Mouse (Mus musculus) liver, embryonic 11.5 days (tissue): ENCODE data around the gene Dph5. TPM values are rescaled to one million over a fixed set of nuclear protein-coding genes. Genes with fewer than 3 reads are reported as not detected.
A peak's percentile ranks its signal among the peaks of the same experiment; 100 is the strongest.
"Not testable (repeated sequence)": the region's sequence is repeated elsewhere in the genome, so short reads cannot be mapped to it uniquely, and the experiment has no call there.

Experiments used
- ATAC-seq: fragments of 200-750 bp; cut with Nextera tagmentation; replicated peaks from 2 replicates; pipeline ENCODE4 v1.8.0; 2017; ENCODE audit warnings: moderate number of reproducible peaks, mild to moderate bottlenecking, moderate TSS enrichment, moderate library complexity; ENCODE audit not compliant: low FRiP score
- DNase-seq: peaks from one replicate; pipeline ENCODE4 v3.0.0-alpha.2; 2017; ENCODE audit warnings: low spot score
- H3K27ac ChIP-seq: fragments of 300-500 bp; sonication (generic); 2 replicates; pipeline ENCODE4 v1.5.1; 2014; ENCODE audit warnings: mild to moderate bottlenecking, low read depth, low read length, control low read depth
- H3K27me3 ChIP-seq: fragments of 300-500 bp; sonication (generic); replicated peaks from 2 replicates; pipeline ENCODE4 v1.6.1; 2014; ENCODE audit warnings: low read length, mixed read lengths; ENCODE audit not compliant: control insufficient read depth, insufficient read depth
- H3K36me3 ChIP-seq: fragments of 300-500 bp; sonication (generic); 2 replicates; pipeline ENCODE4 v1.6.1; 2014; ENCODE audit warnings: mild to moderate bottlenecking, low read length, moderate library complexity, mixed read lengths; ENCODE audit not compliant: control insufficient read depth, insufficient read depth
- H3K4me1 ChIP-seq: fragments of 300-500 bp; sonication (generic); replicated peaks from 2 replicates; pipeline ENCODE4 v1.6.1; 2014; ENCODE audit warnings: low read length, mixed read lengths; ENCODE audit not compliant: control insufficient read depth, insufficient read depth
- H3K4me2 ChIP-seq: fragments of 300-500 bp; sonication (generic); 2 replicates; pipeline ENCODE4 v1.6.1; 2014; ENCODE audit warnings: mild to moderate bottlenecking, control low read depth, moderate library complexity
- H3K4me3 ChIP-seq: fragments of 300-500 bp; sonication (generic); 2 replicates; pipeline ENCODE4 v1.5.1; 2014; ENCODE audit warnings: low read depth, low read length, control low read depth
- H3K9ac ChIP-seq: fragments of 300-500 bp; sonication (generic); 2 replicates; pipeline ENCODE4 v1.6.1; 2014; ENCODE audit warnings: low read depth, low read length, control low read depth
- H3K9me3 ChIP-seq: fragments of 300-500 bp; sonication (generic); 2 replicates; pipeline ENCODE4 v1.6.1; 2016; ENCODE audit warnings: low read length, inconsistent platforms, mixed read lengths; ENCODE audit not compliant: control insufficient read depth
- WGBS: fragments of 180-500 bp; shearing (Covaris S2); extraction: QIAGEN DNeasy Blood & Tissue Kit; methylation state at CpG from one replicate; pipeline ENCODE4 v1.1.7; 2014; 5-methylcytosine and 5-hydroxymethylcytosine counted together
- polyA plus RNA-seq: library from polyadenylated mRNA; unstranded; fragments of >200 nt; fragmentation: Nextera tagmentation; extraction: Ambion mirVana; gene quantifications from 2 replicates; pipeline ENCODE4 v1.2.1, GENCODE M21; 2014

Gene Dph5
- polyA plus RNA-seq, 1 experiment from 2014 or later: 50.6 TPM

- DNase-seq: no peak
- no peak overlapping the region for H3K9ac ChIP-seq
- no peak for ATAC-seq
- WGBS: 89% methylated on average over 3 of the region's 3 CpGs
- peaks cover 16% of the 10 kb centered on the region for H3K36me3 ChIP-seq
- no peaks in the 10 kb centered on the region for H3K4me1 ChIP-seq
- H3K27ac ChIP-seq: no peak overlapping the region
- no peaks in the 10 kb centered on the region for H3K27me3 ChIP-seq
- H3K4me3 ChIP-seq: no peak overlapping the region
- no peak overlapping the region for H3K4me2 ChIP-seq
- H3K9me3 ChIP-seq: no peaks in the 10 kb centered on the region
Measured at GRCm38 (mm10) chr3:115905067-115905466, 17.4 kb downstream of the Dph5 start.

- DNase-seq (no peak), ATAC-seq (no peak)
- Histone ChIP-seq H3K4me1 (no peaks in the 10 kb centered on the region), H3K9me3 (no peaks in the 10 kb centered on the region), H3K27ac (no peak overlapping the region), H3K4me3 (no peak overlapping the region), H3K4me2 (no peak overlapping the region), H3K27me3 (no peaks in the 10 kb centered on the region), H3K9ac (no peak overlapping the region), H3K36me3 (peaks cover 16% of the 10 kb centered on the region)
- WGBS: 97% methylated on average over 4 of the region's 4 CpGs
Measured at GRCm38 (mm10) chr3:115905567-115905966, 17.9 kb downstream of the Dph5 start.

GRCm38 (mm10) chr3:115907406-115907805 is 19.8 kb downstream of the Dph5 start:
- not testable (repeated sequence) for H3K4me2 ChIP-seq, H3K27ac ChIP-seq, H3K9me3 ChIP-seq, DNase-seq, ATAC-seq, H3K9ac ChIP-seq, H3K4me1 ChIP-seq, H3K27me3 ChIP-seq, H3K4me3 ChIP-seq
- H3K36me3 ChIP-seq: peaks cover 12% of the 10 kb centered on the region
- 93% methylated on average over 9 of the region's 11 CpGs for WGBS

- Histone ChIP-seq H3K9me3 (no peaks in the 10 kb centered on the region), H3K27ac (peak overlapping the region; percentile 48), H3K4me3 (no peak overlapping the region), H3K9ac (no peak overlapping the region), H3K4me2 (no peak overlapping the region), H3K27me3 (no peaks in the 10 kb centered on the region), H3K36me3 (peaks cover 20% of the 10 kb centered on the region), H3K4me1 (no peaks in the 10 kb centered on the region)
- DNase-seq (no peak), ATAC-seq (peak; percentile 66)
- 82% methylated on average over 4 of the region's 4 CpGs for WGBS
Measured at GRCm38 (mm10) chr3:115924401-115925190, 37.0 kb downstream of the Dph5 start.

- ATAC-seq (no peak), DNase-seq (no peak)
- no peak overlapping the region for H3K9ac ChIP-seq
- H3K9me3 ChIP-seq: no peaks in the 10 kb centered on the region
- peaks cover 20% of the 10 kb centered on the region for H3K36me3 ChIP-seq
- no peaks in the 10 kb centered on the region for H3K4me1 ChIP-seq
- H3K27me3 ChIP-seq: no peaks in the 10 kb centered on the region
- no peak overlapping the region for H3K4me3 ChIP-seq
- H3K27ac ChIP-seq: no peak overlapping the region
- no peak overlapping the region for H3K4me2 ChIP-seq
- 91% methylated on average over 8 of the region's 8 CpGs for WGBS
Measured at GRCm38 (mm10) chr3:115926531-115926930, 38.9 kb downstream of the Dph5 start.

- ATAC-seq: no peak
- no peak overlapping the region for H3K4me3 ChIP-seq
- no peaks in the 10 kb centered on the region for H3K4me1 ChIP-seq
- no peaks in the 10 kb centered on the region for H3K9me3 ChIP-seq
- H3K4me2 ChIP-seq: no peak overlapping the region
- H3K36me3 ChIP-seq: peaks cover 11% of the 10 kb centered on the region
- DNase-seq: no peak
- H3K27me3 ChIP-seq: no peaks in the 10 kb centered on the region
- no peak overlapping the region for H3K27ac ChIP-seq
- 88% methylated on average over 6 of the region's 6 CpGs for WGBS
- H3K9ac ChIP-seq: no peak overlapping the region
Measured at GRCm38 (mm10) chr3:115931701-115932100, 44.1 kb downstream of the Dph5 start.

- Histone ChIP-seq H3K36me3 (peaks cover 6% of the 10 kb centered on the region), H3K9ac (no peak overlapping the region), H3K4me2 (no peak overlapping the region), H3K4me3 (no peak overlapping the region), H3K9me3 (no peaks in the 10 kb centered on the region), H3K27ac (no peak overlapping the region), H3K4me1 (no peaks in the 10 kb centered on the region), H3K27me3 (no peaks in the 10 kb centered on the region)
- ATAC-seq (no peak), DNase-seq (no peak)
- WGBS: 87% methylated on average over 18 of the region's 18 CpGs
Measured at GRCm38 (mm10) chr3:115933293-115934186, 45.9 kb downstream of the Dph5 start.

- Histone ChIP-seq H3K27me3 (no peaks in the 10 kb centered on the region), H3K4me2 (no peak overlapping the region), H3K9ac (no peak overlapping the region), H3K9me3 (no peaks in the 10 kb centered on the region), H3K4me1 (no peaks in the 10 kb centered on the region), H3K36me3 (peaks cover 5% of the 10 kb centered on the region), H3K4me3 (no peak overlapping the region), H3K27ac (no peak overlapping the region)
- ATAC-seq: peak; percentile 56
- DNase-seq: peak; percentile 44
- 46% methylated on average over 4 of the region's 4 CpGs for WGBS
Measured at GRCm38 (mm10) chr3:115936734-115937599, 49.3 kb downstream of the Dph5 start.
